Mouse (Mus musculus) stomach, embryonic 15.5 days (tissue): ENCODE results near the gene Clint1. TPM values are rescaled to one million over a fixed set of nuclear protein-coding genes. Genes with fewer than 3 reads are reported as not detected.

Source experiments
- ATAC-seq: fragments of 200-750 bp; cut with Nextera tagmentation; 2 replicates; pipeline ENCODE4 v1.8.0; 2017; ENCODE audit warnings: low read depth, moderate number of reproducible peaks, moderate TSS enrichment; ENCODE audit not compliant: insufficient read depth, low FRiP score
- H3K27ac ChIP-seq: fragments of 300-500 bp; sonication (generic); 2 replicates; pipeline ENCODE4 v1.5.1; 2015; ENCODE audit warnings: mild to moderate bottlenecking, inconsistent platforms
- H3K27me3 ChIP-seq: fragments of 300-500 bp; sonication (generic); replicated peaks from 2 replicates; pipeline ENCODE4 v1.6.1; 2015; ENCODE audit warnings: inconsistent platforms
- H3K36me3 ChIP-seq: fragments of 300-500 bp; sonication (generic); 2 replicates; pipeline ENCODE4 v1.6.1; 2015; ENCODE audit warnings: inconsistent platforms
- H3K4me1 ChIP-seq: fragments of 300-500 bp; sonication (generic); 2 replicates; pipeline ENCODE4 v1.6.1; 2015; ENCODE audit warnings: inconsistent platforms
- H3K4me2 ChIP-seq: fragments of 300-500 bp; sonication (generic); 2 replicates; pipeline ENCODE4 v1.6.1; 2015; ENCODE audit warnings: mild to moderate bottlenecking, inconsistent platforms
- H3K4me3 ChIP-seq: fragments of 300-500 bp; sonication (generic); replicated peaks from 2 replicates; pipeline ENCODE4 v1.5.1; 2015; ENCODE audit warnings: inconsistent platforms
- H3K9ac ChIP-seq: fragments of 300-500 bp; sonication (generic); 2 replicates; pipeline ENCODE4 v1.6.1; 2015; ENCODE audit warnings: inconsistent platforms
- H3K9me3 ChIP-seq: fragments of 300-500 bp; sonication (generic); 2 replicates; pipeline ENCODE4 v1.6.1; 2016; ENCODE audit warnings: inconsistent platforms
- WGBS: fragments of 180-500 bp; shearing (Covaris S2); methylation state at CpG from one replicate; pipeline ENCODE4 v1.1.7; 2015; 5-methylcytosine and 5-hydroxymethylcytosine counted together
- polyA plus RNA-seq: library from polyadenylated mRNA; unstranded; fragments of >200 nt; fragmentation: Nextera tagmentation; extraction: Ambion mirVana; gene quantifications from 2 replicates; pipeline ENCODE4 v1.2.1, GENCODE M21; 2015

Gene Clint1
- polyA plus RNA-seq, 1 experiment from 2014 or later = 82.8 TPM

DNA sequence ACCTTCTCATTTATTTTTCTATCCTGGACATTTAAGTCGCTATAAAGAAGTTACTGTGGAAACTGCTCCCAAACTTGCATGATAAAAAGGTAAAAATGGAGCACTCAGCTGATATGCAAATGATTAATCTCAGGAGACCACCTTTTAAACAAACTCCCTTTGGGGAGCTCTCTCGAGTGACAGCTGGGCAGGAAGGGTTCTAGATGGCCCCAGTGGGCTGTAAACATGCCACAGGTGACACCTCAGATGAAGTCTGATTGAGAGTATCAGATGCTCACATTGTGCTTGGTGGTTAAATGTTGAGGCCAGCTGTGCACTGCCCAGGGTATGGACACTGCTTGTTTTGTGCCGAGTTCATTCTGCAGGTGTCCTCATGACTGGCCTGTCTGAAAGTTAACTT lies 2.0 kb upstream of the Clint1 start:
- Histone ChIP-seq H3K27me3 (no peaks in the 10 kb centered on the region), H3K4me1 (peaks cover 17% of the 10 kb centered on the region), H3K27ac (no peak overlapping the region), H3K9me3 (no peaks in the 10 kb centered on the region), H3K36me3 (no peaks in the 10 kb centered on the region), H3K4me2 (no peak overlapping the region), H3K4me3 (no peak overlapping the region), H3K9ac (no peak overlapping the region)
- no peak for ATAC-seq
- WGBS = 42% methylated on average over 3 of the region's 3 CpGs

DNA sequence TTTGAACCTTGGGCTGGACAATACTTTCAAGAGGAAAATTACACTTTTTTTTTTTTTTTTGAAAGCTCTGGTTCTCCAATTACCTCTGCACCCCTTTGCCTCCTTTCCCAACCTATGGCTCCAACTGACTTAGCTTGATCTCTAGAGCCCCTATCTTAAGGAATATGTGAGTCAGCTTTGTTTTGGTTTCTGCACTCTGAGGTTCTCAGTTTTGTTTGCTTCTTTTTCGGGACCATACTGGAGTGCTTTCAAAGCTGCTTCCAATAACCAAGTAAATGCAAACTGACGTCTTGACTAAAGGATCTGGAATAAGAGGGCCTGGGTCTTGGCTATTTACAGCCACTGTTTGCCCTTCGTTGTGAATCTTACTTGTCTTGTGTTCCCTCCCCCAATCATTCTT lies 1.5 kb upstream of the Clint1 start:
- no peak for ATAC-seq
- H3K9me3 ChIP-seq = no peaks in the 10 kb centered on the region
- no peaks in the 10 kb centered on the region for H3K27me3 ChIP-seq
- no peak overlapping the region for H3K4me3 ChIP-seq
- H3K4me1 ChIP-seq = peaks cover 20% of the 10 kb centered on the region
- no peak overlapping the region for H3K27ac ChIP-seq
- 43% methylated on average over 3 of the region's 3 CpGs for WGBS
- H3K4me2 ChIP-seq = no peak overlapping the region
- no peaks in the 10 kb centered on the region for H3K36me3 ChIP-seq
- H3K9ac ChIP-seq = no peak overlapping the region

DNA sequence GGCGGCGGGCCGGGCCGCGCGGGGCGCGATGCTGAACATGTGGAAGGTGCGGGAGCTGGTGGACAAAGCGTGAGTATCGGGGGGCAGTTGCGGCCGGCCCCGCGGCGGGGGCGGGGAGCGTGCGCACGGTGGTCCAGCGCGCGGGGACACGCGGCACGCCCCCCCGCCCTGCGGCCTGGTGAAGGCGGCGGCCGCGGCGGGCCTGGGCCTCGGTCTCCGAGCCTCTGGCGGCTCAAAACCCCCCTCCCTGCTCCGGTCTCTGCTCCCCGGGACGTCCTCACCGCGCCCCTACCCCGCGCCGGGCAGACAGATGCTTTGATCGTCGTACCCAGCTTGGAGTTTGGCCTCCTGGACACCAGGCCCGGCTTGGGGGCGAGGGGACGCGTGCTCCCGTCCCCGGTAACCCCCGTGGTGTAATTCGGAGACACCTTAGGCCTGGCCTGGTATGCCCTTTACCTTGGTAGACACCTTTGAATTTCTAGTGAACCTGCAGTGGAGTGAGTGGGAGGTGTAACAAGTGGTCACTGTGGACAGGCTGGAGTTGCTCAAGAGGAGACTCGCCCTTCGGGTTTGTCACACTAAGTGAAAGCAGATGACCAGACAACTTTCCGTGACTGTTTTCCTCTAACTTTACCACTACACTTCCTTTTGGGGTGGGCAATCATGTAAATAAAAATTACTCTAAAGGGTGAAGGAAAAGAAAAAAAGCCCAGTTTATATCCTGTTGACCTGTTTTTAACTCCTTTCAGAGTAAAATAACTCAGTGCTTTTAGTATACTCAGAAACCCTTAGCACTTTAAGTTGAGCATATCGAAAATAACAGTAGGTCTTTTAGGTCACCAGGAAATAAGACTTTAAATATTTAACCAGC lies 508 bp downstream of the Clint1 start:
- Histone ChIP-seq H3K4me3 (peak overlapping the region; percentile 99), H3K27ac (peak overlapping the region; percentile 84), H3K27me3 (no peaks in the 10 kb centered on the region), H3K4me1 (peaks cover 32% of the 10 kb centered on the region), H3K9ac (peak overlapping the region; percentile 89), H3K36me3 (no peaks in the 10 kb centered on the region), H3K4me2 (peak overlapping the region; percentile 73), H3K9me3 (no peaks in the 10 kb centered on the region)
- peak; percentile 59 for ATAC-seq
- 1% methylated on average over 58 of the region's 58 CpGs for WGBS

DNA sequence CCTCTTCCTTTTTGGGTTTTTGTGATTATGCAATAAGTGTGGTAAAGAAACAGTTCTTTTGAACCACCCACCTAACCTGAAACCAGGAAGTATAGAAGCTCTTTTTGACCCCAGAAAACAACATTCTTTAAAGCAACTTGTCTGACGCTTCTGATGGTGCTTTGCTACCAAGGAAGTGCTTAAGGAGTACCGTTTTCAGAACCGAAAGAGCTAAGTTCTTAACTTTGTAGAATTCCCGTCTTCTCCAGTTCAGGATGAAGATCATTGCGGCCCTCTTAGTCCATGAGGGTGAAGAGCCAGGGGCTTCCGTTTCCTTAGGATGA lies 1.1 kb downstream of the Clint1 start:
- Histone ChIP-seq H3K9ac (no peak overlapping the region), H3K4me3 (peak overlapping the region; percentile 35), H3K27ac (peak overlapping the region; percentile 84), H3K27me3 (no peaks in the 10 kb centered on the region), H3K4me1 (peaks cover 32% of the 10 kb centered on the region), H3K9me3 (no peaks in the 10 kb centered on the region), H3K4me2 (peak overlapping the region; percentile 73), H3K36me3 (no peaks in the 10 kb centered on the region)
- ATAC-seq = no peak
- WGBS = 40% methylated on average over 6 of the region's 6 CpGs

DNA sequence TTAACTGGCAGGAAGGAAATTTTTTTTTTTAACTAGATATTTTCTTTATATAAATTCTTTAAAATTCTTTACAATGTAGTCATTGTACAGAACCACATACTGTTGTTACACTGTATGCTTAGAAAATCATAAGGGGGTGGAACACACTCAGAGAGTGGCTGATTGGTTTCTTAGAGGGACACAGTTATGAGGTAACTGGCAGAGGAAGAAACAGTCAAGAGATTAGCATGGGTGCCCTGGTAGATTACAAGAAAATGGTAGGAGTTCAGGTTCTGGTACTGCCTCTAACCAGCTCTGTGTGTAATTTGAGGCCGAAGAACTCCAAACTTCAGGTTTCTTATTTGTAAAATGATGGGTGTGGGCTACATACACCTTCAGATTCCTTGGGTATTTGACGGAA lies 2.1 kb downstream of the Clint1 start:
- no peak overlapping the region for H3K27ac ChIP-seq
- H3K27me3 ChIP-seq = no peaks in the 10 kb centered on the region
- no peak overlapping the region for H3K9ac ChIP-seq
- no peak overlapping the region for H3K4me3 ChIP-seq
- 83% methylated on average over 2 of the region's 2 CpGs for WGBS
- no peak for ATAC-seq
- H3K4me1 ChIP-seq = peaks cover 32% of the 10 kb centered on the region
- no peaks in the 10 kb centered on the region for H3K9me3 ChIP-seq
- H3K36me3 ChIP-seq = no peaks in the 10 kb centered on the region
- H3K4me2 ChIP-seq = no peak overlapping the region

DNA sequence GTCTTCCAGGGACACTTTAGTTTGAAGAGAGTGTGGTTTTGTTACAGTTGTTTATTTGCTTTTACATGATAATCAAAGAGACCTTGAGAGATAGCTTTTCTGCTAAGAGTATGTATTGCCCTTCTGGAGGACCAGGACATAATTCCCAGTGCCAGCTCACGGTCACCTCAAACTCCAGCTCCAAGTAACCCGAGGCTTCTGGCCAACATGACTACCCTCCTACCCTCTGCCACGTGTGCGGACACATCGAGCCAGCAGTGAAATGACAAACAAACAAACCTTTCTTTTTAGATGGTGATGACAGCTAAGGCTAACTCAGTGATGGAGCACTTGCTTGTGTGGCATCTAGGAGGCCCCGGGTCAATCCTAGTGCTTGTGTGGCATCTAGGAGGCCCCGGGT lies 2.5 kb downstream of the Clint1 start:
- Histone ChIP-seq H3K4me3 (no peak overlapping the region), H3K36me3 (no peaks in the 10 kb centered on the region), H3K4me1 (peaks cover 32% of the 10 kb centered on the region), H3K27ac (no peak overlapping the region), H3K4me2 (0 out of 2 replicates have a peak overlapping the region, but pooled peaks have one; percentile 16), H3K9ac (no peak overlapping the region), H3K9me3 (no peaks in the 10 kb centered on the region), H3K27me3 (no peaks in the 10 kb centered on the region)
- ATAC-seq = no peak
- 51% methylated on average over 7 of the region's 7 CpGs for WGBS

DNA sequence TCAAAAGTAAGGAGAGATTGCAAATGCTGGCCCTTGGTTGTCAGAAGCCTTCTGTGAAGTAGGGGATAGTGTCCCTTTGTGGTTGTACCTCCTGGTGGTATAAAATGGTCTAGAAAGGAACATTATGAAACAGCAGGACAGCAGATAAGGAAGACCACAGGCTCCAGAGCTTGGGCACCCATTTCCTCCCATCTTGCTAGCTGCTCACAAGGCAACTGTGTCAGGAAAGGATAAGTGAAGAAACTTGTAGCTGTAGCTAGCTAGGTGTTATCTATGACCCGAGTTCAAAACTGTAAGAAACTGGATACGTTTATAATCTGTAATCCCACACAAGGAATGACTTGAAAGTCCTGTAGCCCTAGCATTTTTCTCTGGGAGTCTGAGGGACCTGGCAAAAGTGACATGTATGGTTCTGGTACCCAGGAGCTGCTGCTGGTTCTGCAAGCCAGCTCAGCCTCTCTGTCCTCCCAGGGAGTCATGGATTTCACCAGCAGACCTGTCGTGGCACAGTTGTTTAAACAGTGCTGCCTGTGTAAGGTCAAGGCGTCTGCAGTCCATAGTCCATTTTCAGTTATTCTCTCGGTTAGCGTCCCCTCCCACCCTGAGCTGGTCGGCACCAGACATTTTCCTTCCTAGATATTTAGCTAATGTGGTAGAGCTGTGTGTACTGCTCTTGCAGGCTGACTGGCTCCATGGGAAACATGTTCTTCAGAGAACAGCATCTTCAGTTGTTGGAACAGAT lies 3.7 kb downstream of the Clint1 start:
- peak; percentile 44 for ATAC-seq
- 36% methylated on average over 7 of the region's 7 CpGs for WGBS
- Histone ChIP-seq H3K4me2 (peak overlapping the region; percentile 34), H3K4me3 (no peak overlapping the region), H3K27ac (peak overlapping the region; percentile 48), H3K27me3 (no peaks in the 10 kb centered on the region), H3K4me1 (peaks cover 32% of the 10 kb centered on the region), H3K36me3 (no peaks in the 10 kb centered on the region), H3K9ac (no peak overlapping the region), H3K9me3 (no peaks in the 10 kb centered on the region)

DNA sequence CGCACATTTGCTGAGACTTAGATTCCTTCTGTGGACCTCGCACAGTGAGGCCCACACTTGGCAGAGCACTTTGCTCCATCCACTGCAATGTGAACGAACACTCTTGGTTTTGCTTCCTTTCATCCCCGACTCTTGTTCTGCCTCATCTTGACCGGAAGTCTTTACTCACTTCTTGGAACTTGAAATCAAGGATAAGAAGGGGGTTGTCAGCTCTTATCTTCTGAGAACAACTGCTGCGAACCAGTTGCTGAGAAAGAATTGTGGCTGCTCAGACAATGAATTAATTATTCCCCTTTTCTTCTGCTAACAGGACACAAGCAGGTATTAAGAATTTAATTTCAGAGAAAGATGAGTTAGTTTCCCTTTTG lies 4.3 kb downstream of the Clint1 start:
- no peak overlapping the region for H3K9ac ChIP-seq
- no peak overlapping the region for H3K4me3 ChIP-seq
- peak overlapping the region; percentile 34 for H3K4me2 ChIP-seq
- no peak for ATAC-seq
- H3K36me3 ChIP-seq = no peaks in the 10 kb centered on the region
- no peaks in the 10 kb centered on the region for H3K27me3 ChIP-seq
- 59% methylated on average over 6 of the region's 6 CpGs for WGBS
- H3K9me3 ChIP-seq = no peaks in the 10 kb centered on the region
- peaks cover 32% of the 10 kb centered on the region for H3K4me1 ChIP-seq
- peak overlapping the region; percentile 48; the same call in 1 of the 2 replicates for H3K27ac ChIP-seq

DNA sequence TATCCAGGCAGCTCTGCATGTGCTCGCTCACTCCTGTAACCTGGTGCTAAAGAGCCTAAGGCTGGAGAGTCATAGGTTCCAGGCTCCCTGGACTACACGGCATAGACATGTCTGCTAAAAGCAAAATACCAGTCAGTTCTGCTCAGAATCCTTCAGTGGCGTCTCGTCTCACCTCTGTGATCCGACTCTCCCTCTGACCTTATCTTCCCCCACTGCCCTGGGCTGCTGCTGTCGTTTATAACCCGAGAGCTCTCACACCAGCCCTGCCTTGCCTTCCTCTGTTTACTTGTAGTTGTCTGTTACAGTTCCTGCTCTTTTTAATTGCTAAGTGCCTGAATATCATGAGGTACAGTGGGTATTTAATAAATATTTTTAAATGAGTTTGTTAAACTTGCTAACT lies 9.5 kb downstream of the Clint1 start:
- Histone ChIP-seq H3K36me3 (no peaks in the 10 kb centered on the region), H3K4me1 (peaks cover 2% of the 10 kb centered on the region; the same call in 1 of the 2 replicates), H3K9ac (no peak overlapping the region), H3K4me3 (no peak overlapping the region), H3K4me2 (no peak overlapping the region), H3K27me3 (no peaks in the 10 kb centered on the region), H3K9me3 (no peaks in the 10 kb centered on the region), H3K27ac (no peak overlapping the region)
- ATAC-seq = no peak
- WGBS = 46% methylated on average over 7 of the region's 7 CpGs

DNA sequence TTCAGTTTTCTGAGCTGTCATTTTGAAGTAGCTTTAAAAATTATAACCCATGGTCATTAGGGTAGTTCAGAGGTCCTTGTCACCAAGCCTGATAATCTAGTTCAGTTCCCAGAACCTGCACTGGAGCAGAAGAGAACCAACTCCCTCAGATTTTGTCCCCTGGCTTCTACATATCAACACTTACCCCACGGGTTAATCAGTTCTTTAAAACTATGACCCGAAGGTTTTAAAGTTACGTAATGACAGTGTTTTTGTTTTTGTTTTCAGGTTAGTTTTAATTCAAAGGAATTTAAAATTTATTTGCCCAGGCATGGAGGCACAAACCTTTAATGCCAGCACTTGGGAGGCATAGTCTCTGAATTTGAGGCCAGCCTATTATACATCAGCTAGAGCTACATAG lies 12.6 kb downstream of the Clint1 start:
- Histone ChIP-seq H3K27ac (no peak overlapping the region), H3K9me3 (no peaks in the 10 kb centered on the region), H3K36me3 (no peaks in the 10 kb centered on the region; the same call in 1 of the 2 replicates), H3K4me2 (no peak overlapping the region), H3K4me3 (no peak overlapping the region), H3K4me1 (no peaks in the 10 kb centered on the region), H3K27me3 (no peaks in the 10 kb centered on the region), H3K9ac (no peak overlapping the region)
- no peak for ATAC-seq
- 86% methylated on average over 3 of the region's 3 CpGs for WGBS

DNA sequence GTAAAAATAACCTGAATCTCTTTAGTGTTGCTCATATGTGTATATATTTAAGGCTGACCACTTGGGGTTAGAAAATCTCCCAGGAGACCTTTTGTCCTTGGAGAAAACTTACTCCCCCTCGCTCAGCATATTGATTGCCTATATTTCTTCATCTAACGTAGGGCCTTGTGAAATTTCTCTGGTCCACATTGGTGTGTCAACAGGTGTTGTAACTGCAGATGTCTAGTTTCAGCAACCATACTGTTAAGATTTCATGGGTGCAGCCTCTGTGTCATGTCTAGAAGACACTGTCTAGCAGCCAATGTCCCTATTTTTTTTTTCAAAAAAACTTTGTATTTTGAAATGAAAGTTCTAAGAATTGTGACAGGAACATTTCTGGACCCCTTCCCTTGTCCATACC lies 14.0 kb downstream of the Clint1 start:
- Histone ChIP-seq H3K27ac (no peak overlapping the region), H3K9ac (no peak overlapping the region), H3K36me3 (peaks cover 5% of the 10 kb centered on the region), H3K4me2 (no peak overlapping the region), H3K27me3 (no peaks in the 10 kb centered on the region), H3K9me3 (no peaks in the 10 kb centered on the region), H3K4me3 (no peak overlapping the region), H3K4me1 (no peaks in the 10 kb centered on the region)
- no peak for ATAC-seq
- WGBS = 66% methylated on average over 2 of the region's 2 CpGs

DNA sequence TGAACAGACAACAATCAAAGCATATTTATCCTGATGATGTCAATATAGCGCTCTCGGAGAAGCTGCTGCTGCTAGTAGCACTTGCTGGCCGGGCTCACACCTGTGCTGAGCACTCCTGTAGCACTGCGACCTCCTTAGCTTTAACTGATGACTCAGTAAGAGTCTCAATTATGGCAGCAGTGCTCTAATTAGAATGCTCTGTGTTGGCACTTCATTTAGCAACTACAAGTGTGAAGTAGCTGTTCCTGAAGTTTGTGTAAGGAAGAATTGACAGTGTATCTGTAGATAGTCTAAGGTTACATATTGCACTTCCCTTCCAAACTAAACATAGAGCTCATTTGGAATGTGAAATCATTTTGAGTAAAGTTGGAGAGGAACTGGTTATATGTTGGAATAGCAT lies 14.7 kb downstream of the Clint1 start:
- Histone ChIP-seq H3K9ac (no peak overlapping the region), H3K4me2 (no peak overlapping the region), H3K36me3 (peaks cover 5% of the 10 kb centered on the region), H3K4me1 (no peaks in the 10 kb centered on the region), H3K4me3 (no peak overlapping the region), H3K27ac (no peak overlapping the region), H3K27me3 (no peaks in the 10 kb centered on the region), H3K9me3 (no peaks in the 10 kb centered on the region)
- WGBS = 77% methylated on average over 4 of the region's 4 CpGs
- ATAC-seq = no peak
